Mouse (Mus musculus): Measurements from ENCODE around the gene Dcakd.

Dcakd gene

DNA sequence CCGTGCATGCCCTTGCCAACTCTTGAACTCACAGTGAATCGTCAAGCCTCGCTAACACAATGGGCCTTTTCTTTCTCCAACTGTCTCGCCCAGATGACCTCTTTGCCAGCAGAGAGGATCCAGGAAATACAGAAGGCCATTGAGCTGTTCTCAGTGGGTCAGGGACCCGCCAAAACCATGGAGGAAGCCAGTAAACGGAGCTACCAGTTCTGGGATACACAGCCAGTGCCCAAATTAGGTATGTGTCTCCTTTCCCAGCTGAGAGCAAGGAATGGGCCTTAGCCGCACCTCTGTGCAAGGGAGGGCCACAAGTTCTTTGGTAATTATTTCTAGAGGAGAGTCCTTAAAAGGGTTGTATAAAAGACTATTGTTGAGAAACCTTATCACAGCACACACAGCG is 18.2 kb upstream of the Dcakd start:
- no peak for DNase-seq (ENCODE audit: low spot score)

DNA sequence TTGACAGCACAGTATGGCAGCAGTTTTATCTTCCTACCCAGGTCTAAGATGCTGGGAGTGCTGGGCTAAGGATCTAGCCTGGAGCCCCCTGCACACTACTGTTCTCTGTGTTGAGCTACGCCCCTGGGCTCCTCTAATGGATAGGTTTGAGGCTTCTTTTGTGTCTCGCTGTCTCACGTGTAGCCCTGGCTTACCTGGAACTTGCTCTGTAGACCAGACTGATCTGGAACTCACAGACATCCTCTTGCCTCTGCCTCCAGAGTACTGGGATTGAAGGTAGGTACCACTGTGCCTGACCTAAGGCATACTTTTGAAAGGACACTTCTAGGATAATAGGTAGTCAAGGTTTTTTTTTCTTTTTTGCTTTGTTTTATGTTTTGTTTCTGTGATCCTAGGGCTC is 15.8 kb upstream of the Dcakd start:
- DNase-seq (ENCODE audit: low spot score): no peak

DNA sequence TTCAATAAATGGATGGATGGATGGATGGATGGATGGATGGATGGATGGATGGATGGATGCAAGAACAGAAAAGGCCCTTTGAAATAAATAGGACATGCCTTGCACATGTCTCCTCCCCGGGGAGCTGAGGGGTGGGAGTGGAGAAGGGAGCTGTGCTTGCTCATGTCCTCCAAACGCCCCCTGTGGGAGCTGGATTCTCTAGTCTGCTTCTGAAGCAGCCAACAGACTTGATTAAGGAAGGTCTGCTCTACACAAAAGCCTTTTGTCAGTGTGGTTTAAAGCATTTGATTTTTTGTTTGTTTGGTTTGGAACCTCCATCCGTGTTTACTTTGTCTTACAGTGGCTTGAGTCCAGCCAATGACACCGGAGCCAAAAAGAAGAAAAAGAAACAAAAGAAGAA is 14.7 kb upstream of the Dcakd start:
- no peak for DNase-seq (ENCODE audit: low spot score)

DNA sequence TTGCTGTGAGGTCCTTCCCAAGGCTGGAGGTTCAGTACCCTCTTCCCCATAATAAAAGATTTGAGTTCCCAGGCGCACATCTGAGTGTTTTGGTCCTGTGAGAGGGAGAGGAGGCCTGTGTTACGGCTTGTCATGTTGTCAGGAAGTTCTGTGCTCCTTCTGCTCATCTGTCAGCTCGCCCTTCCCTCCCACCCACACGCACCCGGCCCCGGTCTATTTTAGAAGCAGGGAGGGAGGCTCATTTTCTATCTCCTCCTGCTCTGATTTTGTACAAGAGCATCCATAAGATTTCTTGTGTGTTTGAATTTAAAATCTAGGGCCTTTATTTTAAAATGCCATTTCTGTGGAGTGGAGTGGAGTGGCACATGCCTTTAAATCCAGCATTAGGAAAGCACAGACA is 9.9 kb upstream of the Dcakd start:
- DNase-seq (ENCODE audit: low spot score): no peak

DNA sequence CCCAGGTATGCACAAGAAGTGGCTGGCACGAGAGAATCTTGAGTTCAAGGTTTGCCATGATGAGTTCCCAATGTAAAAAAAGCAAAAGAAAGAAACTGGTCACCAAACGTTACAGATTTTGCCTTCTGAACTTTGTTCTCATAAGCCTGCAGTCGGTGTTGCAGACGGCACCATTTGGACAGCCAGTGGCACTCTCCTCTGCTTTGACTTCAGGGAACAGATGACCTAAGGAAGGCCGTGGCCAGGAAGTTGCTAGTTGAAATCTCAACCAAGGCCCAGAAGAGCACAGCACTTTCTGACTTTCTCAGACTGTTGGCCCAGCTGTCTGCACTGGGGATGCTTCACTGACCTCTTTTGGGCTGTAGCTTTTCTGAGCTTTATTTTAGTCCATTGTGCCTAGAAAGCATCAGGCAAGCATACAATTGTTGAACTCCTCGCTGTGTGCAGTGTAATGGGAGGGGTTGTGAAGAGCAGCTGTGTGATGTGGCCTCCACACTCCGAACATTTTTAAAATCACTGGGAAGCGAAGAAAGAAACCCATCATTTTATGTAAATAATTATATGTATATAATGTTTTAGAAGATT is 8.8 kb upstream of the Dcakd start:
- DNase-seq (ENCODE audit: low spot score): peak; percentile 83

DNA sequence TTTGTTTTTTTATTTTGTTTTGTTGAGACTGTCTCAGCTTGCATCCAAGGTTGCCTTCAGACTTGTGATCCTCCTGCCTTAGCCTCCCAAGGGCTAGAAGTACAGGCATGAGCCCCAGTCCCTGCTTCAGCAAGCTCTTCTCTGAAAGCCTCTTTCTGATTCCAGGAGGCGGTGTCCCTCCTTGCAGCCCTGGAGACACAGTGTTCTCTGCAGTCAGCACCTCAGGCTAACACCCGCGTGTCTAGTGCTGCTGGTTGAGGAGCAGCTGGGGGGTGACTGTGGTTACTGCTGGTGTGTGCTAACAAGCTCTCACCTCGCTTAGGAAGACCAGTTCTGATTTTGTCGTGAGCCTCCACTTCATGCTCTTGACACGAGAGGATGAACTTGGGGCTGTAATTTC is 6.9 kb upstream of the Dcakd start:
- DNase-seq (ENCODE audit: low spot score): no peak

DNA sequence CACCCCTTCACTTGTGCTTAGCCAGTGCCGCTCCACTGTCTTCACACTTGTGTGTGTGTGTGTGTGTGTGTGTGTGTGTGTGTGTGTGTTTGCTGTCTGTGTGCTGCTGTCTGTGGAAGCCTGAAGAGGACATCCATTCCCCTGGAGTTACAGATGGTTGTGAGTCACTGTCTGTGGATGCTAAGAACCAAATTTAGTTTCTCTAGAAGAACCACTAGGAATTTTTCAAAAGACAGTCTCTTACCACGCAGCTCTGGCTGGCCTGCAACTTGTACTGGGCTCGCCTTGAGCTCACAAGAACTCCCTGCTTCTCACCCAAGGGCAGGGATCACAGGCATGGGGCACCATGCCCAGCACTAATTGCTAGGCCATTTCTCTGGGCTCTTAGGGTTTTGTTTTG is 4.9 kb upstream of the Dcakd start:
- DNase-seq (ENCODE audit: low spot score): peak; percentile 59

DNA sequence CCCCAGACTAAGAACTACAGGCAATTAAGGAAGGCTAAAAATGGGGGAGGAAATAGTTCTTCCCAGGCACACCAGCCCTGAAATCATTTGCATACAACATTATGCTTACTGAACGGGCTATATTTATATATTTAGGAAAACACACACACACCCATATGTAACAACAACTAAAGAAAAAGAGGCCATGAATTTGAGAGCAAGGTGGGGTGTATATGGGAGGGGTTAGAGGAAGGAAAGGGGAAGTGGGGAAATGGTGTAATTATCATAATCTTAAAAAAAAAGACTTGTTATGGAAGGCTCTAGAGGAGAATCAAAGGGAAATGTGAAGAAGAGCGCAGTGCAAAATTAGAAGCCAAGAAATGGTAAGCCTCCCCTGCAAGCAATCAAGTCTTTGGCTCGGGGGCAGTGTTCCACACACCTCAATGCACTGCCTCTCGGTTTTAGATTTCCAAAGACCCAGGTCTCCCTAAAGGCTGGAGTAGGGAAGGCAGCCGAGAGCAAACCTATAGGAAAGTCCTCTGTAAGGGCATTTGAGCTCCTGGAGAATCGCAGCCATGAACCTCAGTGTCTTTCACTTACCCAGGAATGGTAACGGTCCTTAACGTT is 460 bp downstream of the Dcakd start:
- no peak for DNase-seq (ENCODE audit: low spot score)

DNA sequence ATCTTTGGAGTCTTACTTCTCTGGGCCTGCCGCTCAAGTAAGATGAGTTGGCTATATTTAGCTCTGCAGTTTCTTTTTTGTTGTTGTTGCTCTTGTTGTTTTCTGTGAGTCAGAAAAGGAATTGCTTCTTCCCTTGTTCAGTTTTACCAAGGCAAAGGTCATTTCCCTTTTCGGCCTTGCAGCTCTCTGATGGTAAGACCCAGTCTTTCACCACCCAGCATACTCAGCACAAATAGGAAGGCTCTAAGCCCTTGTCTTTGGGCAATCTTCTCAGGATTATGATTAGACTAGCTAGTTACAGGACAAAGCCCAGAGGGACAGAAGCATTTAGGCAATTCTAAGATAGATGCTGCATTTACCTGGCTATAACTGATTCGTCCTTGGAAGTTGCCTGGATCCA is 1.2 kb downstream of the Dcakd start:
- DNase-seq (ENCODE audit: low spot score): peak; percentile 78

DNA sequence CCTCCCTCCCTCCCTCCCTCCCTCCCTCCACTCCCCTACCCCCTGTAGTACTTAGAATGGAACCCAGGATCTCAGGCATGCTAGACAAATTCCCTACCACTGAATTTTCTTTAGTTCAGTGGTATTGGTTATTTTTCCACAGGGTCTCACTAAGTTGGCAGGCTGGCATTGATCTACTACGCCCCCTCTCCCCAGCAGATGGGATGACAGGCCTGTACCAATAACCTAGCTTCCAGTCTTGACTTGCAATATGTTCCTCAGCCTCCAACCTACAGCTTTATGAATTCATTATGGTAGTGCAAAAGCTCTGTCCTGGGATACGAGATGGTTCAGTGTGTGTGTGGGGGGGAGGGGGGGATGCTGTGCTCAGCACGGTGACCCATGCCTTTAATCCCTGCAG is 4.2 kb downstream of the Dcakd start:
- DNase-seq (ENCODE audit: low spot score): no peak

DNA sequence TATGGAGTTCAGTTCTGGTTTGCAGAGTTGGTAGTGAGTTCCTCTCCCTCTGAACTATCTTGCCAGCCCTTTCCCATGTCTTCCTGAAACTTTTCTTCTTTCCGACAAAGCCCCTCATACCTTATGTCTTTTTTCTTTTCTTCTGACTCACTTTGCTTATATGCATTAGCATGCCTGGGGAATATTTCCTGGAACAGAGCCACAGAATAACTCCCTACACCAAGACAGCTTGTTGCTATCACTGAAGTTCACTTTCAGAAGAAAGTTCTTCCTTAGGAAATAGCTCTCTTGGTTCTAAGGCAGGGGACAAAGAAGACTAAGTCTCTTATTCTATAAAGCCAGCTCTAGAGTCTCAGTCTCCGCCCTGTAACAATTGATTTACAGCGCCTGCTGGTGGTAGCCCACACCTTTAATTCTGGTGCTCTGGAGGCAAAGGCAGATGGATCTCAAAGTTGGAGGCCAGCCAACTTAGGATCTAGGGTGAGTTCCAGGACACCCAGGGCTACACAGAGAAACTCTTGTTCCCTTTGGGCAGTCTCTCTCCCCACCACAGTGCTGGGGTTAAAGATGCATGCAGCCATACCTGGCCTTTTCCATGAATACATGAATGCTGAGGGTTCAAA is 7.3 kb downstream of the Dcakd start:
- peak; percentile 49 for DNase-seq (ENCODE audit: low spot score)

DNA sequence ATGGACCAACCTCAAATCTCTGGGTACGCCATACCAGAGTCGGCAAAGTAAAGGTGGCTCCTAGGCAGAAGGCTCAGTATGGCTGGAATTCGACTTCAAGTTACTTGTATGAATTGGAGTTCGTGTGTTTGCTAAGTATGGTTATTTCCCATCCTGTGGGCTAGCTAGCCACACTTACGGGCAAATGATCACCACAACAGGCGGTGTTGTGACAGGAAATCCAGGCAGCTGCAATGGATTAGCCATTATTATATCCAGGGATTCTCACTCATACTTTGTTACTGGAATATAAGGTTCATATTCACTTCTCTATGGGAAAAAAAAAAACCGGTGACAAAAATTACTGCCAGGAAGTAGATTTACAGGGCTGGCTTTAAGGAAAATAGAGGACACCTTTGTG is 8.8 kb downstream of the Dcakd start:
- no peak for DNase-seq (ENCODE audit: low spot score)

DNA sequence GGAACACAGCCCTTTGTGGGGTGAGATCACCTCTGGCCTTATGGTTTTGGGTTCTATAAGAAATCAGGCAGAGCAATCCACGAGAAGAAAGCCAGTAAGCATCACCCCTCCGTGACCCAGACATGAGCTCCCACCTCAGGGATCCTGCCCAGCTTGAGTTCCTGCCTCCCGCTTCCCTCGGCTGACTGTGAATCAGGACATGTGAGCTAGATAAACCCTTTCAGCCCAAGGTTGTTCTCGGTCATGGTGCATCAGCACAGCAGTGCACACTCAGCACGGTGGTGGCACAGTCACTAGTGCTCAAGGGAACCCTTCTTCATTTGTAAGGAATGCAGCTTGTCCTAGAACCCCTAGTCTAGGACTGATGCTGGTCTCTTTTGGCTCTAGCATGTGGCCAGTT is 9.3 kb downstream of the Dcakd start:
- DNase-seq (ENCODE audit: low spot score): no peak

DNA sequence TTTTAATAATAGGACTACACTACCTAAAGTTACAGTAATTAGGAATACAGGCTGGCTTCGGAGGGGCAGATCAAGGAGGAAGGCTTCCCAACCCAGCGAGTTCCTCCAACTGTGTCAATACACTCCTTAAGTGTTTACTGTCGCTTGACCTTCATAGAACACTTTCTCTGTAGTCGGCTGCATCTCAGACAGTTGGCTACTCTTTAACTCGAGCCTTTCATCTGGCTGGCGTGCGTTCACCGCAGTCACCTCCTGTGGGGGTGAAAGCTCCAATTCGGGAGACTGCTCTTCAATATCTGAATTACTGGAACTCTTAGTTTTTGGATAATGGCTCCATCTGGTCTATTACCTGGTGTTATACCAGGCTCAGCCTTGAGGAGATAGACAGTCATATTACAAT is 10.5 kb downstream of the Dcakd start:
- DNase-seq (ENCODE audit: low spot score): no peak

DNA sequence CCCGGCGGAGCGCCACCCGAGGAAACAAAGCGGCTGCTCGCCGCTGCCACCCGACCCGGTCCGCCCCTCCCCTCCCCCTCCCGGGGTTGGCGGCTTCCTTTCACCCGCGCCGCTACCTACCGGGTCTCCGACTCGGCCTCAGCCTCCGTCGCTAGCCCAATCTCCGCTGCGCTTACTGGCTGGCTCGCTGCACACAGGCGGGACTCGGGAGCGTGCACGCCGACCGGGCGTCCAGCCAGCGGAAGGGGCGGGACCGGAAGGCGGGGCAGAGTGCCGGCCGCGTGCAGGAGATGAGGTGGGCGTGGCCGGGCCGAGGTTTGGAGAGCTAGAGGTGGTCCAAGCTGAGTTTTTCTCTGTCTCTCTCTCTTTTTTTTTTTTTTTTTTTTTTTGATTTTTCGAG is 11.2 kb downstream of the Dcakd start:
- DNase-seq (ENCODE audit: low spot score): peak; percentile 95

DNA sequence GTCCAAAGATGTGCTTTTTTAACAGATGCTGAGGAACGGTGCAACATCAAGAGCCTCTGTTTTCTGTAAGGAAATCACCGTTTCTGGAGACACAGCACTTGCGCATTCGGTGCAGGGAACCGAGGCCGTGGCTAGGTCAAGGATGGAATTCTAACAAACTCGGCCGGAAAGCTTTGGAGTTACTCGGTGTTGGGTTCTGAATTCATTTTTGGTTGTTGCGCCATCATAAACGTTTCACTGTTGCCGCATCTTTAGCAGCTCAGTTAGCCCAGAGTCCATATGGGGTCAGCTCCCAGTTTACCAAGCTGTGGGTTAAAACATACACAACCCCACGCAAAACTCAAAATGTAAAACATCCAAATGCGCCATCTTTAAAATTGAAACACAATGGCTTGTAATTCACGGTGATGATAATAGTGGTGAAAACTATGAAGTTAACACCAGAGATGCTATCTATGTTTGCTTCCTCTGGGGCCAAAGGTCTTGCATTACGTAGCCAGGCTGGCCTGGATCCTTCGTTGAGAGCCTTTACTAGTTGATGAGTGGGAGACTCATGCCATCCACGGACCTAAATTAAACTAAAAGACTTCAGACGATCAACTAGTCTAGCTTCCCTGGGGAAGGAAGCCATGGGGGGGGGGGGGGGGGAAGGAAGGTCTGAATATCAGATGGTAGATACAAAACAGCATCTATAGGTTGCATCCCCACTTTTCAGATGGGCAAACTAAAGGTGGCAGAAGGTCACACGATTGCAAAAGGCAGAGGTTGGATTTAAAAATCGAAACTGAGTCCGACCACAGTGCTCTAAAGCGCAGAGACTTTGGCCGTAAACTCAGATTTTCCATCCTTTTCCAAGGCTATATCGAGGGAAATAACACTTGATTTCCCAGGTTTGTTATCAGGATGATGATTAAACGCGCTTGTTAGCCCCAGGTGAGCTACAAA is 12.0 kb downstream of the Dcakd start:
- peak; percentile 32 for DNase-seq (ENCODE audit: low spot score)

DNA sequence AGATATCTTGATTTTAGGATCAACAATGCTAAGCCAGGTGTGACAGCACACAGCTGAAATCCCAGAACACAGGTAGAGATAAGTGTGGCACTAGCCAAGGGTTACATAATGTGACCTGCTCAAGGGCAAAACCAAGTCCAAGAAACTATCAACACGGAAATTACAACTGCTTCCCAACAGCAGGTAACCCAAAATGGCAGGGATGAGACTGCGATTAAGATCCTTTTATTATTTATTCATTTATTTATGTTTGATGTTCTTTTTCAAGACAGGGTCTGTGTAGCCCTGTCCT is 17.0 kb downstream of the Dcakd start:
- no peak for DNase-seq (ENCODE audit: low spot score)

DNA sequence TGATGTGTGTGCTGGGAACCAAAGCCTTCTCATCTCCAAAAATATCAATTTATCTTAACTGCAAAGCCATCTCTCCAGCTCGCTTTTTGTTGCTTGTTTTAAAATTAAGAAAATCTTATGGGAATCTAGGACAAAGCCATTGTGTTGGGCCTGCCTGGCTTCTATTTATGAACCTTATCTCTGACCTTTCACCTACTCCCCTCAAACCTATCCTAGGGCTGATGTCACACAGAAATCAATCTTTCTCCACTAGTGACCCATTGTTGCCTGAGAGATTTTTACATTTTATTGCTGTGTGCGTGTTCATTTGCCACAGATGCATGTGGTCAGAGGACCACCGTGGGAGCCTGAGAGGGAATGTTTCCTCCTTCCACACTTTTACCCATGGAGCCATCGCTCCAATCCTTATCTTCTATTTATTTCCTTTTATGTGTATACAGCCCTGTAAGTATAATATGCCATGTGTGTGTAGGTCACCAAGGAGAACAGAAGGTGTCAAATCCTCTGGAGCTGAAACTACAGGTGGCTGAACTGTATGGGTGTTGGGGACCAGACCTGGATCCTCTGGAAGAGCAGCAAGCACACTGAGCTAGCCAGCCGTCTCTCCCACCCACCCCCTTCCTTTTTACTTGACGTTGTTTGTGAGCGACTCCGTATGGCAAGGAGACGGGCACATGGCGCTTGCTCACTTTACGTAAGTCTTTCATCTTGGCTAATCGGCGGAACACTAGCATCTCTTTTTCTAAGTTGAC is 17.5 kb downstream of the Dcakd start:
- DNase-seq (ENCODE audit: low spot score): no peak

DNA sequence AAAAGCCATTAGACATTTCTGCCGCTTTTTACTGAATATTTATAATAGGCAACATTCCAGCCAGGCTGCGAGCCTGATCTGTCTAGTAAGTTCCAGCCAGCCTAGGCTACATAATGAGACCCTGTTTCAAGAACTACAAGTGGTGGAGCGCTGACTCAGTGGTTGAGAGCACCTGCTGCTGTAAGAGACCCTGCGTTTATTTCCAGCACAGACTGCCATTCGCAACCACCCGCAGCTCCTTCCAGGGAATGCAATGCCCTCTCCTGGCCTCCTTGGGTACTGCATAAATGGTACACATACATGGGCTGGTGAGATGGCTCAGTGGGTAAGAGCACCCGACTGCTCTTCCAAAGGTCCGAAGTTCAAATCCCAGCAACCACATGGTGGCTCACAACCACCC is 18.9 kb downstream of the Dcakd start:
- no peak for DNase-seq (ENCODE audit: low spot score)

DNA sequence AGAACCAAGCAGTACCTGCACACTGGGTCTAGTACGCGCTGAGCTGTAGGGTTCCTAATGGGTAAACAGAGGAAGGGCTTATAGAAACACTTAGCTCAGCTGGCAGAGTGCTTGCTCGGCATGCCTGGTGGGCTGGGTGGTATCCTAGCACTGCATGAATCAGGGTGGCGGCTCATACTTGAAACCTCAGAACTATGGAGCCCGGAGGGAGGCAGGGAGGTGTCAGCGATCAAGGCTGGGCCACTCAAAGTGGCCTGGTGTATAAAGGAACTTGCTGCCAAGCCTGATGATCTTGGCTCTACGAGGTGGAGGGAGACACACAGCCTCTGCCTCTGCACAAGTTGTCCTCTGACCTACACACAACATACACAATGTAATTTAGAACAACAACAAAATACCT is 19.6 kb downstream of the Dcakd start:
- no peak for DNase-seq (ENCODE audit: low spot score)

DNA sequence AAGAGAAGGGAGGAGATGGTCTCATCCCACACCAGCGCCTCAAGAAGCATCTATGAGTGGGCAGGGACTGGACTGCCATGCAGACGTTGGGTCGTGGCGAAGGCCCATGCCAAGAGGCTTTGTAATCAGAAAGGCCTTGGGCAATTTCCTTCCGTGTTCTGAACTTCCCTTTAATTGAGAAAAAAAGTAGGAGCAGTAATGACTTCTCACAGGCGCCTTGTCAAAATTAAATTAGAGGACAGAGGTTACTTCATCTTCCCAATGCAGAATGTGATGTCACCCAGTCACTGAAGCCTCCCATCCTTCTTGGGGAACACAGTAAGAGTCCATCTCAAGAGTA is 21.2 kb downstream of the Dcakd start:
- no peak for DNase-seq (ENCODE audit: low spot score)

DNA sequence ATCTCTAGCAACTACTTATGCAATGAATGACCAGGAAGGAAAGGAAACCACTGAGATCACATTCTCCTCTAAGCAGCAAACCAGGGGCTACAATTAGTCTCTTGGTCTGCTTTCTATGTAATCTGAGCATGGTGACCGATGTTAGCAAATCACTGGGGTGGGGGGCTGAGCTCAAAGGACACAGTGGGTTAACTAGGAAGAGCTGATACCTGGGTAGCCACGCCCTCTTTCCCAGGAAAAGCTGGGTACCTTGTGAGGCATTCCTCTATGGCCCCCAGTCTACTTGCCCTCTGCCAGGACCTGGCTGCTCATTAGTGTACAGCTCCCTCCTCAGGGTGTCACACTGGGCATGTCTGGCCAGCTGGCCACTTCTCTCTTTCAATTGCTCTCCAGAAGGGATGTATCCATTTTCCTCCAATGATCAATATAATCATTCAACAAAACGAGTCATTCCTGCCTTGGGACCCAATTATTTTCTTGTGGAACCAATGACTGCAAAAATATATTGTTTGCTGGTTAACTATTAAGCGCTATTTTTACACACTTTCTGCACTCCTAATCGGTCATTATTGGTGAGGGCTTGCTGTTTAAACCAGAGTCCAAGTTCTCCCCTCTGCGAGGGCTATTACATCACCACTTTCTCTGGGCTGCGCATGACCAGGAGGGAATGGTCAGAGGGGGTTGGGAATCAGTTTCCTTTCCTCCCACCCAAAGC is 21.7 kb downstream of the Dcakd start:
- DNase-seq (ENCODE audit: low spot score): no peak
